Mouse (Mus musculus): ENCODE measurements around the gene Gabra6. TPM values are rescaled to one million over a fixed set of nuclear protein-coding genes. Genes with fewer than 3 reads are reported as not detected.

Gabra6 gene
- not detected in 2 replicates for polyA plus RNA-seq (2012; rRNA removed)

DNA sequence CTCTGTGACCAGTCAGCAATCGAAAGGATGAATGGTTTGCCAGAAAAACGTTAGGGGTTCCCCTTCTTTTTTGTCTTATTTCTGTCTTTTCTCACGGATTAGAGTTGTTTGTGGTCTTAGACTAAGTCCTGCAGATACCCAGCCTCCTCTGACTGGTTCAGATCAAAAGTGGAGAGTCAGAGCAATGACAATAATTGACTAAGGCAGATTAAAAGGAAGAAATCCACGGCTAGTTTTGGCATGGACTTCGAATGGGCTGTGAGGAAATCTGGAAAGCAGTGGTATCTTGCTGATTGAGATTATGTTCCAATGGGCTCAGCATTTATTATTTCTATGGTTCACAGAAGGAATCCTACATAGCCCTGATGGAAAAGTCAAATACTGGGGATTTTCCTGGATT lies at the start of gene Gabra6:
Gene Gabra6 (minus strand): TSS at position 191 of the 400 bp plus-strand sequence.
- no peak for DNase-seq (ENCODE audit: low spot score)

DNA sequence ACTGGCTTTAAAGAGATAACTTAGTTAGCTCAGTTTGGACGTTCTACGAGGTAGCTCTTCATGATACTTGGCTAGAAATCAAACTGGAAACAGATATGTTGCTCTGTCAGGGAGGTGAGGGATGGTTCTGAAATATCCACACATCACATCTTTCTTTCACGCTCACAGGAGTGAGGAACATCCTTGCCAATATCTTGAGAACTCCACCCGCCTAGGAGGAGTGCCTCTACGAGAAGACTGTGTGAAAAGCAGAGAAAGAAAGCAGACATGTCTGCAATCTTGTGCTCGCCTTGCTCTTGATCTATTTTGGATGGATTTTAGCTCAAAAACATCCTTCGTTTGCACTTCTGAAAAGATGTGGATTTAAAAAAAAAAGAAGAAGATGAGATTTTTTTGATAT lies 44.7 kb upstream of the Gabra6 start:
- DNase-seq (ENCODE audit: low spot score), result no peak

DNA sequence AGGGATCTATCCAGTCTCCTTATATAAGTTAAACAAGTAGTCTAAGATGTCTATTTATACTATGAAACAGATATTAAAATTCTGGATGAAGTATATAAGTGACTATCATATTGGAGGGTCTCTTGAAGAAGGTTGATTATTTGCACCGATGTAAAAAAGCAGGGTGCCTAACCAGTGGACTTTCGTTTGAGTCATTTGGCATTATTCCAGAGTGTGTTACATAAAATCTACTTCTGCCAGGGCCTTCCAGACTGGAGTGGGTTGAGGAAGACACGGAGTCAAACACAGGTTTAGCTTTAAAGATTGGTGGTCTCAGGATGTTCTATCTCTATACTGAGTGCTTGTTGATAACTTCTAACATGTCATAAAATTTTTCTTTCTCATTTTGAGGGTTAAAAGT lies 11.2 kb upstream of the Gabra6 start:
- DNase-seq (ENCODE audit: low spot score), result no peak

DNA sequence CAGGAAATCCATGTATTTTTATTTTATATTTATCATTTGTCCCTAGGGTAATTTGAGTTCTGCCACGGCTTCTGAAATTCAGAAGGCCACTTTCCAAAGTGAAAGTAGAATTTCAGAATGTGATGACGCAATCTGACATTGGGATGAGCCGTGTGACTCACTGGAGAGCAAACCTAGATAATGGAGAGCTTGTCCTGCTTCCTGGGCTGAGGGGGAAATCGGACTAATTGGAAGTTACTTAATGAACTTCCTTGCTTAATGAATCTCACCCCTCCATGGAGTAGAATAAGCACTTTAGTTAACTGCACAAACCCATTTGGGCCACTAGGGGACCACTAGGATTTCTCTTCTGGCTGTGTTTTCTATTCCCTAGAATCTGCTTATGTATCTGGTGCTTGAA lies 5.4 kb upstream of the Gabra6 start:
- DNase-seq (ENCODE audit: low spot score), result no peak

DNA sequence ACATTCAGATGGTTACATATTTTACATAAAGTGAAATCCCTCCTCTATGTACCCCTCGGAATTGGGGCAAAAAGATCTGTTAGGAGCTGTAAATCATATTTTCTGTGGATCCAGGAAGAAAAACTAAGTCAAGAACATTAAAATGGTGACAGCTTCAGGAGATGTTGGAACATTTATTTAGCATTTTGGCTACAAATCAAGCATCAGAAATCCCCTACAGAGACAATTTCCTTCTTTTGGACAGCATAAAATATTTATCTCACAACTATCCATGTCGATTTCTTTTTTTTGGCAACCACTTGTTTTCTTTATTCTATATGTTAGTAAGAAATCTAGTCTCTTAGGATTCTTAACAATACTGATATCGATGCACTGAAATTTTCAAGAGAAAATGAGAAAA lies 688 bp upstream of the Gabra6 start:
- no peak for DNase-seq (ENCODE audit: low spot score)

DNA sequence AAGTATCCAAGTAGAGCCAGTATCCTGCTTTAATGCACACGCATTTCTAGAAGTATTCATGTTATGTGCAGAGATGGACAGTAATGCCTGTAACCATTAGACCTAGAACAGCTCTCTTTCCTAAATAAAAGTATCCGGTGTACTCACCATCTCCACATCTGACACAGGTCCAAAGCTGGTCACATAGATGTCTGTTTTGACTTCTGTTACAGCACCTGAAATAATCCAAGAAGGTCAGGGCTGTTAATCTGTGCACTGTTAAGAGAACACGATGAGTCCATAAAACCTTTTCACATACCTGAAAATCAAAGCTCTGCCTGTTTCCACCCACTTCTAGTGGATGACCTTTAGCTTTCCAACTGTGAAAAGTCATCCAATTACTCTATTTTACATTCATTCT lies 1.4 kb downstream of the Gabra6 start:
- no peak for DNase-seq (ENCODE audit: low spot score)

DNA sequence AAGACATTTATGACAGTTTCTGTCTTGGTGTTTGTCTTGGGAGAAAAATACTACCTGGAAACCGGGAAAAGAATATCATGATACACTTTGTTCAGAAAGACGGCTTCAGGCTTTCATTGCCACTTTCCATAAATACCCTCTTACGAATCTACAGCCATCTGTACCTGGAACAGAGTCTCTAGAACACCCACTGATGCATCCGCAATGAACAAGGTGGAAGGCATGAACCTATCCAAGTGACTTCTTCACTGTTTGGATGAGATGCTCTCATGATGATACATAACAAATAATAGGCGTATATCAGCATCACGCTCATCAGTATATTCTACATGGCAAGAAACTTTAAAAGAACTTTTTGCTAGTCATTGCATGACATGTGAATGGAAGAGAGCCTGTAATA lies 1.8 kb downstream of the Gabra6 start:
- DNase-seq (ENCODE audit: low spot score), result no peak

DNA sequence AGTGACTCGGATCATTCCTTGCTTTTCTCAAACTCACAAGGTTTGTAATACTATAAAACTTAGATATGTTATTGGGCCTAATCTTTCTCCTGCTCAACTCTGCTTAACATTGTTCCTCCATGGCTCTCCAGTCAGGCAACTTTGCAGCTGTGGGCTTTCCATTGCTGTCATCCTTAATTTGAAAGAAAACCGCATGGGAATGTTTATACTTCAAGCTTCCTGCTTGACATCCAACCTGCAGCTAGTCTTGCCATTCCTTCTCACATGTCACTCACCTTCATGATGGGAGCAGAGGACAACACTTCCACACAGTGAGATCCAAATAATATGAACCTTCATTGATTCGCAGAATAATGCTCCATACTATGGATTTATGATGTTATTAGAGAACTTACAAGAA lies 2.9 kb downstream of the Gabra6 start:
- DNase-seq (ENCODE audit: low spot score), result no peak

DNA sequence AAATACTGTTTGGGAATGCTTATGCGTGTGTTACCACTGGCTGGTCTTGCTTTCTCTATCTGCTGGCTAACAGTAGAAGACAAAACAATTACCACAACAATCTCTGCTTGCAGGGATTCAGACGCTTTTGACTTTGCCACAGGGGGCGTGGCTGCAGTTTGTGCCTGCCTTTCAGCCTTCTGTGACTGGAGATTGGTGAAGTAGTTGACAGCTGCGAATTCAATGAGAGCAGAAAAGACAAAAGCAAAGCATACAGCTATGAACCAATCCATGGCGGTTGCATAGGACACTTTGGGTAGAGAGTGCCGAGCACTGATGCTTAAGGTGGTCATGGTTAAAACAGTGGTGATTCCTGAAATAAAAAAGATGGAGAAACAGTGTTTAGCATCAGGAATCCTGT lies 6.0 kb downstream of the Gabra6 start:
- no peak for DNase-seq (ENCODE audit: low spot score)

DNA sequence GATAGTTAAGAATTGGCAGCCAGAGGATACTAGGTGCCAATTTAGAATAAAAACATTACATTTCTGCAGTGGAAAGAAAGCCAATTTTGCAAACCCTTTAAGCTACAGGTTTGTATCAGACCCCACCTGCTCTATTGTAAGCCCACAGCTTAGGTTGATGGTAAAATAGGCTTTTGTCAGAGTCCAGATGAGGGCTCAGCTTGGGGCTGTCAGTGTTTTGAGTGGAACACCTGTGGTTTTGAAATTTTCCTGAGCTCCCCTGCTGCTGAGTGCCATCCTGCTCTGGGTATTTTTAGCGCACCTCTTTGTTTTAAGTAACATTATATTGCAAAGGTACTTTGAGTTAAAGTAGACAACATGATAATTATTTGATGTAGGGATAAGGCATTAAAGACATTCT lies 10.0 kb downstream of the Gabra6 start:
- no peak for DNase-seq (ENCODE audit: low spot score)

DNA sequence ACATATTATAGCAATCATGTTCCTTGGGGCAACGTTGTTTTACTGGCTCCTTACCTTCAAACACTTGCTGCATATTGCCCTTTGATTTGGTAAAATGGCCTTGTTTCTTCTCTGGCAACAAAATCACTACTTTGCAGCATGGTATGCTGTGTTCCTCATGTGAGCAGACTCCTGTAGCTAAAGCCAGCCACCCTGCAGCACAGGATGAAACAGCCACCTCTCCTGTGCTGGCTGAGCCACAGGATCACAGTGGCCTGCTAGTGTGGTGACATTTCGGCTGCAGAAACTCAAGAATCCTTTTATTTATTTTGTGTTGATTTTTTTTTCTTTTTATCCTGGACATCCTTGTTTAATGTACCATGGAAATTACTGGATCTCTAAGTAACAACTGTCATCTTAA lies 11.8 kb downstream of the Gabra6 start:
- no peak for DNase-seq (ENCODE audit: low spot score)

DNA sequence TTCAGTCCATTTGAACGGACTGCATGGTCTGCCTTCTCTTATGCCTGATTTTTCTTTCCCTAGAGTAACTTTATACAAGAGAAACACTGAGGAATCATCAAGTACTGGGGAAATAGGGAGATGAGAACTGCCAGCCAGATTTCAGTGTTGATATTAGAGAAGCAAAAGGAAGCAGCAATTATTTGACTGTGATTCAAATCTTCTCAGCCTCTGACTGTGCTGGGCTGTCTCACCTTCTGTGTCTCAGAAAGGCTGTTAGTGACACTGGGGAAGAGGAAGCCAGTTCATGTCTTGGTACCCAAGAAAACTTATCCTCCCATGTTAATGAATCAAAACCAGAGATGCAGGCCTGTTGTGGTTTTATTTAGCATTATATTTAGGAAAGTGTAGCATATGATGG lies 14.8 kb downstream of the Gabra6 start:
- no peak for DNase-seq (ENCODE audit: low spot score)

DNA sequence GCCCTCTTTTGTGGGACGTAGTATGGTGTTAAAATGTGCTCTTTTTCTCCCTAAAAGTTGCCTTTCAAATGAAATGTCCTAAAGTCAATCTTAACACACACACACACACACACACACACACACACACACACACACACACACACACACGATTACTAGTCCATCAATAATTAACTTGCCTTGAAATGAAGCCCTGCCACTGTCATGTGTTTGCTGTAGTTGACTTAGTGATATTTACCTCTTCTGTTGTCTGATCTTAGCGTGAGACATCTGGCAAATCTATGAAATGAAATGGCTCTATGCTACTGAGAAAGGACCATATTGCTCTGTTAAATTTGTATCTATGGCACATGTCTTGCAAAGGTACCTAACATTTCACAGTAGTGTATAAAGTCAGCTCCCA lies 61.9 kb downstream of the Gabra6 start:
- DNase-seq (ENCODE audit: low spot score), result no peak

Other genes starting within 250 kb of the Gabra6 start
- gene Gabra1, start 138.1 kb downstream of the Gabra6 start, polyA plus RNA-seq (2012; rRNA removed), result 0.55 and 1.1 TPM in 2 replicates
- 0.34 and 0.44 TPM in 2 replicates for gene Gabrb2, start 98.7 kb upstream of the Gabra6 start, polyA plus RNA-seq (2012; rRNA removed)